Mouse (Mus musculus): ENCODE measurements around the gene Bok. TPM values are rescaled to one million over a fixed set of nuclear protein-coding genes. Genes with fewer than 3 reads are reported as not detected.

The Bok gene
- polyA plus RNA-seq (2011; ENCODE audit: insufficient read depth, insufficient read length, low read depth, missing spikeins): 6.3 and 6.6 TPM in 2 replicates

DNA sequence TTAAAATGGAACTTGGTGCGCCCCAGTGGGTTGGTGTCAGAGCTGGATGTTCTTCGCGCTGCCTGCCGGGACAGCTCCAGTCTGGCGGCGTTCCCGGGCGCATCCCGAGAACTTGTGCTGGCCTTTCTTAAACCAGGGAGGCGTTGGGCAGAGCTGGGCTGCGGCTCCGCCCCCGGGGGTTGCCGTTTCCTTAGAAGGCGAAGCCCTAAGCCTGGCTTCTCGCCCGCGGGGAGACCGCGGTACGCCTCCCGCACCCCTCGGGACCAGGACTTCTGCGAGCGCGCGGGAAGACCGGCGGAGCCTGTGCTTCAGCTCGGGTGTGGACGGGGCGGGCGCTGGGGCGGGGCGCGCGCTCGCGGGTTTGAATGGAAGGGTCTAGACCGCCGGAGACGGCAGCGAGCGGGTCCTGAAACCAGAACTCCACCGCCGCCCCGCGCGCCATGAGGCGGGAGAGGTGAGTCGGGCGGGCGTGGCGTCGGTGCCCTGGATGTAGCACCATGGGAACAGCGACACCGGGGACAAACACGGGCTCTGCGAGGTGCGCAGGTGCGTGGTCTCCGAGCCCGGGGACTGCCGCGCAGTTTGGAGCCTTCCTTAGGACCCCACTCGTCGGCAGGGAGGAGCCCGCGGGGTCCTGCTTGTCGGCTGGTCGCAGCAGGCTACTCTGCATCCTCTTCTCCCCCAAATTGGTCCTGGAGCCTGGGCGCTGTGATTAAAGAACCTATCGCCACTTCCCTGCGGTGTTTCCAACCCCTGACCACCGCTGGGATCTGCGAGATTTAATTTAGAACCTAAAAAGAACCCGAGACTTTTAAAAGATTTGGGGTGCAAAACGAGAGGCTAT is at the start of gene Bok:
Gene Bok (plus strand): TSS at position 260 of the 844 bp plus-strand sequence.
- Histone ChIP-seq H3K36me3 (ENCODE audit: control insufficient read depth, insufficient read depth, low read length, poor library complexity, severe bottlenecking) (no peaks in the 10 kb centered on the region), H3K9ac (ENCODE audit: low read depth, poor library complexity, severe bottlenecking) (peak within 1 kb of the TSS; percentile 71), H3K4me1 (ENCODE audit: control insufficient read depth, insufficient read depth, low read length) (no peaks in the 10 kb centered on the region), H3K4me3 (ENCODE audit: low read depth, low read length) (peak within 1 kb of the TSS; percentile 80), H3K27ac (ENCODE audit: insufficient read depth, low read length) (no peak within 1 kb of the TSS), H3K27me3 (ENCODE audit: control insufficient read depth, insufficient read depth, low read length, poor library complexity, severe bottlenecking) (no peaks in the 10 kb centered on the region), H3K9me3 (replicated peaks; ENCODE audit: control insufficient read depth, insufficient read depth, low read length, poor library complexity, severe bottlenecking) (0 out of 2 replicates have a peak, but pooled peaks cover 5% of the 10 kb centered on the region)
- TF ChIP-seq POLR2A (IDR thresholded peaks at IDR 0.05; ENCODE audit: insufficient read depth, low read length) (no peak), CTCF (IDR thresholded peaks at IDR 0.05; ENCODE audit: low read depth, low read length) (no peak), EP300 (IDR thresholded peaks at IDR 0.05; ENCODE audit: insufficient read depth, low read depth, low read length) (no peak)

DNA sequence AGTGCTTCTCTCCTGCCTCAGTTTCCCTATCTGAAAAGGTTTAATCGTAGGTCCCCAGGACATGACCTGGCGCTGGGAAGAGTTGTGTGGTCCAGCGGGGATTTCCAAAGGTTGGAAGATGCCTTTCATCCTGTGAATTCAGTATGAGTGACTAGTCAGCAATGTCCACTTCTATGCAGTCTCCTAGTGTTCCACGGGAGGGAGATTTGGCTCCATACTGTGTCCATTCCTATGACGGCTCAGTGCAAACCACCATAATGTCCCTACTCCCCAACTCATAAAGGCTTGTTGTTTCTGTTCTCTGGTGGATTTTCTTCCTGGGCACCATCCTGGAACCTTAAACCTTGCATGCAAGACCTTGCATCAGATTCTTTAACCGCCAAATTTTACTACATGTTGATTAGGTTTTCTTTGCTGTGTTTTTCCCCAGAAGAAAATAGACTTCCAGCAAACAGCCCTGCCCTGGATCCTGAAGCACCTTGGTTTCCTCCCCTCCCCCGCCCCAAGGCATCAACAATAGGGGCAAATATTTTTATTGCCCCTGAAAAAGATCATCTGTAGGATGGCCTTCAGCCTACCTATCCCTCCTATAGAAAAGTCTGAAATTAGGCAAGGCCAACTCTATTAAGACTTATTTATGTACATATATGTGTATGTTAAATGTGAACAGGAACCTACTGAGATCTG is 49.1 kb upstream of the Bok start:
- Histone ChIP-seq H3K27ac (ENCODE audit: insufficient read depth, low read length) (peak overlapping the region; percentile 42), H3K9ac (ENCODE audit: low read depth, poor library complexity, severe bottlenecking) (peak overlapping the region; percentile 53), H3K4me1 (ENCODE audit: control insufficient read depth, insufficient read depth, low read length) (peaks cover 1% of the 10 kb centered on the region), H3K4me3 (ENCODE audit: low read depth, low read length) (peak overlapping the region; percentile 89), H3K9me3 (replicated peaks; ENCODE audit: control insufficient read depth, insufficient read depth, low read length, poor library complexity, severe bottlenecking) (no peaks in the 10 kb centered on the region), H3K36me3 (ENCODE audit: control insufficient read depth, insufficient read depth, low read length, poor library complexity, severe bottlenecking) (no peaks in the 10 kb centered on the region; the same call in 1 of the 2 replicates), H3K27me3 (ENCODE audit: control insufficient read depth, insufficient read depth, low read length, poor library complexity, severe bottlenecking) (no peaks in the 10 kb centered on the region)
- TF ChIP-seq CTCF (IDR thresholded peaks at IDR 0.05; ENCODE audit: low read depth, low read length) (no peak), POLR2A (IDR thresholded peaks at IDR 0.05; ENCODE audit: insufficient read depth, low read length) (no peak), EP300 (IDR thresholded peaks at IDR 0.05; ENCODE audit: insufficient read depth, low read depth, low read length) (no peak)

DNA sequence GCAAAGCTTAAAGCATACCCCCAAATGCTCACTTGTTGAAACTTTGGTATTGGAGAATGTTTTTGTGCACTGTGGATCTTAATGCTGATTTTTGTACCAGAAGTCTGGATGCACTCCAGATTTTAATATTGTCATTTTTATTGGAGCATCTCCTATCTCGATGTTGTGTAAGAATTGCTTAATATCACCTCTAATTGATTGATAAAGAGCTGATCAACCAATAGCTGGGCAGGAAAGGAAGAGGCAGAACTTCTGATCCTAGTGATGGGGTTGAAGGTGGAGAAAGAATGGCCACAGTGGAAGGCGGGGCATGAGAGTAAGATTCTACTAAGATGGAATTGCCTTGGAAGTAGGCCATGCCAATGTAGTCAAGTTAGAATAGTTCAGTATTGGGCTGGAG is 43.5 kb upstream of the Bok start:
- TF ChIP-seq CTCF (IDR thresholded peaks at IDR 0.05; ENCODE audit: low read depth, low read length) (no peak), EP300 (IDR thresholded peaks at IDR 0.05; ENCODE audit: insufficient read depth, low read depth, low read length) (no peak), POLR2A (IDR thresholded peaks at IDR 0.05; ENCODE audit: insufficient read depth, low read length) (no peak)
- H3K9ac ChIP-seq (ENCODE audit: low read depth, poor library complexity, severe bottlenecking): no peak overlapping the region
- no peak overlapping the region for H3K4me3 ChIP-seq (ENCODE audit: low read depth, low read length)
- H3K4me1 ChIP-seq (ENCODE audit: control insufficient read depth, insufficient read depth, low read length): no peaks in the 10 kb centered on the region
- no peak overlapping the region for H3K27ac ChIP-seq (ENCODE audit: insufficient read depth, low read length)
- no peaks in the 10 kb centered on the region for H3K36me3 ChIP-seq (ENCODE audit: control insufficient read depth, insufficient read depth, low read length, poor library complexity, severe bottlenecking)
- H3K27me3 ChIP-seq (ENCODE audit: control insufficient read depth, insufficient read depth, low read length, poor library complexity, severe bottlenecking): no peaks in the 10 kb centered on the region
- no peaks in the 10 kb centered on the region for H3K9me3 ChIP-seq (replicated peaks; ENCODE audit: control insufficient read depth, insufficient read depth, low read length, poor library complexity, severe bottlenecking)

DNA sequence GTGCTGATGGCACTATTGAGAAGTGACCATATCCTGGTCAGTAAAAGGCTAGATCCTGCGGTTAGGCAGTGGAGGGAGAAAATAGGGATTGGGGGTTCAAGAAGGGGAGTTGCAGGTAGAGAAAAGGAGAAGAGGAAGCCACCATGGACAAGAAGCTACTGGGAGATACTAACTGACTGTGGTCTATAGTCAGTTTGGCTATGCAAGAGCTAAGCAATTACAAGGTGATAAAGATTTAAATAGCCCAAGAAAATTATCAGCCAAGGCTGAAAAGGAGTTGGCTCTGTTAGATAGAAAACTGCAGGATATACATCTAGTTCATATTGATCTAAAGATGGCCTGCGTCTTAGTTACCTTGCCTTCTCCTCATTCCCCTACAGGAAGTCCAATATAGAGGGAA is 42.8 kb upstream of the Bok start:
- H3K4me1 ChIP-seq (ENCODE audit: control insufficient read depth, insufficient read depth, low read length): no peaks in the 10 kb centered on the region
- no peaks in the 10 kb centered on the region for H3K36me3 ChIP-seq (ENCODE audit: control insufficient read depth, insufficient read depth, low read length, poor library complexity, severe bottlenecking)
- H3K27me3 ChIP-seq (ENCODE audit: control insufficient read depth, insufficient read depth, low read length, poor library complexity, severe bottlenecking): no peaks in the 10 kb centered on the region
- no peak overlapping the region for H3K9ac ChIP-seq (ENCODE audit: low read depth, poor library complexity, severe bottlenecking)
- H3K27ac ChIP-seq (ENCODE audit: insufficient read depth, low read length): no peak overlapping the region
- H3K9me3 ChIP-seq (replicated peaks; ENCODE audit: control insufficient read depth, insufficient read depth, low read length, poor library complexity, severe bottlenecking): no peaks in the 10 kb centered on the region
- TF ChIP-seq EP300 (IDR thresholded peaks at IDR 0.05; ENCODE audit: insufficient read depth, low read depth, low read length) (no peak), CTCF (IDR thresholded peaks at IDR 0.05; ENCODE audit: low read depth, low read length) (no peak), POLR2A (IDR thresholded peaks at IDR 0.05; ENCODE audit: insufficient read depth, low read length) (no peak)
- H3K4me3 ChIP-seq (ENCODE audit: low read depth, low read length): no peak overlapping the region

DNA sequence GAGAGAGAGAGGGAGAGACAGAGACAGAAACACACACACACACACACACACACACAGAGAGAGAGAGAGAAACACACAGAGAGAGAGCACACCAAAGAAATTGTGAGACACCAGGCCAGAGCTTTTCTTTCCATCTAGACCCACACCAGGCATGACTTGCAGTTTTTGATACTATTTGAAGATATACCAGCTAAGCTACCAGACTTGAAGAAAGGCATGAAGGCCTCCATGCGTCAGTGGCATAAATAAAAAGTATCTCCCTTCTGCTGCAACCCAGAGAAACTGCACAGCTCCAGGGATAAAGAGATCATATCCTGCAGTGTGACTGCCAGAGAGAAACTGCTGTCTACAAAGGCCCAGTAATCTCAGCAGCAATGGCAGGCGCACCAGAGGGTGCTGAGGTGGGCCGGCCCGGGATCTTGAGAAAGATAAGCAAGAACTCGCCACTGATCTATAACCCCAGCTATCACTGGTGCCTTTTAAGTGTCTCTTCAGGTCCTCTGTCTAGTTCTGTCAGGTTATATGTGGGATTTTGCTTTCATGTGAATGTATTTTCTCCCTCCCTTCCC is 35.8 kb upstream of the Bok start:
- Histone ChIP-seq H3K9ac (ENCODE audit: low read depth, poor library complexity, severe bottlenecking) (no peak overlapping the region), H3K4me3 (ENCODE audit: low read depth, low read length) (no peak overlapping the region), H3K27me3 (ENCODE audit: control insufficient read depth, insufficient read depth, low read length, poor library complexity, severe bottlenecking) (no peaks in the 10 kb centered on the region), H3K36me3 (ENCODE audit: control insufficient read depth, insufficient read depth, low read length, poor library complexity, severe bottlenecking) (no peaks in the 10 kb centered on the region), H3K27ac (ENCODE audit: insufficient read depth, low read length) (no peak overlapping the region), H3K4me1 (ENCODE audit: control insufficient read depth, insufficient read depth, low read length) (no peaks in the 10 kb centered on the region), H3K9me3 (replicated peaks; ENCODE audit: control insufficient read depth, insufficient read depth, low read length, poor library complexity, severe bottlenecking) (no peaks in the 10 kb centered on the region)
- TF ChIP-seq CTCF (IDR thresholded peaks at IDR 0.05; ENCODE audit: low read depth, low read length) (no peak), POLR2A (IDR thresholded peaks at IDR 0.05; ENCODE audit: insufficient read depth, low read length) (no peak), EP300 (IDR thresholded peaks at IDR 0.05; ENCODE audit: insufficient read depth, low read depth, low read length) (no peak)
